Mouse (Mus musculus) left cerebral cortex, adult 2 months (tissue): ENCODE data around the gene Ilk. TPM values are rescaled to one million over a fixed set of nuclear protein-coding genes. Genes with fewer than 3 reads are reported as not detected.
"Not testable (repeated sequence)": the region's sequence is repeated elsewhere in the genome, so short reads cannot be mapped to it uniquely, and the experiment has no call there.

ENCODE experiments used
- DNase-seq, 2 experiments: peaks; one replicate each; pipeline ENCODE4 v3.0.0; 2021 to 2022; ENCODE audit warnings: low spot score in 2 of 2, mixed read lengths in 1 of 2; ENCODE audit errors: extremely low spot score in 1 of 2
- H3K27ac ChIP-seq: fragments of 200-600 bp; 2 replicates; pipeline ENCODE4 v1.8.1; 2022
- H3K4me3 ChIP-seq: fragments of 200-600 bp; 2 replicates; pipeline ENCODE4 v1.8.1; 2022
- CTCF ChIP-seq: fragments of 200-600 bp; IDR thresholded peaks from 2 replicates; pipeline ENCODE4 v1.8.1; 2022; ENCODE audit warnings: antibody characterized with exemption, mild to moderate bottlenecking, moderate library complexity
- intact Hi-C: fragments of 180-260 bp; cut with DNase I; formaldehyde crosslinking; loops from one replicate; pipeline ENCODE4 v1.15.1; 2025
- total RNA-seq, 2 experiments: library from RNA; stranded (reverse); gene quantifications; 2 replicates each; pipeline ENCODE4 v1.2.3; 2021

Gene Ilk
- total RNA-seq, 2 experiments from 2014 or later = 67.4 to 73.5 TPM

- no peak for TF ChIP-seq CTCF
- DNase-seq = no peak
- no peak overlapping the region for H3K4me3 ChIP-seq
- no peak overlapping the region for H3K27ac ChIP-seq
- intact Hi-C loops = loop anchor here (5.0 to 10.0 kb wide), 2 partner anchors 93 to 330 kb away; partner anchors contain the start of genes Arfip2, Cnga4, Fam160a2 and Gm45799
Observed at GRCm38 (mm10) chr7:105734826-105735225, 1.6 kb upstream of the Ilk start.

- H3K4me3 ChIP-seq = peak overlapping the region; percentile 99
- intact Hi-C loops = loop anchor here (5.0 to 10.0 kb wide), 2 partner anchors 93 to 331 kb away; partner anchors contain the start of genes Arfip2, Cnga4, Fam160a2 and Gm45799
- peak overlapping the region; percentile 90; the same call in 1 of the 2 replicates for H3K27ac ChIP-seq
- DNase-seq = not testable (repeated sequence)
Observed at GRCm38 (mm10) chr7:105735464-105735863, 928 bp upstream of the Ilk start.

GRCm38 (mm10) chr7:105736911-105737521, 624 bp downstream of the Ilk start, which contains the start of gene Rrp8:
Rrp8 (minus strand) TSS chr7:105737385.
- peak within 1 kb of the TSS; percentile 94 for H3K27ac ChIP-seq
- peak in 1 of 2 experiments; percentile 38 for DNase-seq
- TF ChIP-seq CTCF = no peak
- intact Hi-C loops = loop anchor here (1.0 to 10.0 kb wide), 3 partner anchors 74 to 332 kb away; partner anchors contain the start of genes Arfip2, Cnga4, Fam160a2 and Gm45799
- H3K4me3 ChIP-seq = peak within 1 kb of the TSS; percentile 99

GRCm38 (mm10) chr7:105737648-105738047, 1.3 kb downstream of the Ilk start:
- Histone ChIP-seq H3K27ac (no peak overlapping the region; the same call in 1 of the 2 replicates), H3K4me3 (peak overlapping the region; percentile 99)
- intact Hi-C loops = loop anchor here (5.0 to 10.0 kb wide), 2 partner anchors 95 to 333 kb away; partner anchors contain the start of genes Arfip2, Cnga4, Fam160a2 and Gm45799
- no peak for DNase-seq
- TF ChIP-seq CTCF = no peak

GRCm38 (mm10) chr7:105738286-105738685, 1.9 kb downstream of the Ilk start:
- intact Hi-C loops = loop anchor here (5.0 to 10.0 kb wide), 2 partner anchors 96 to 333 kb away; partner anchors contain the start of genes Arfip2, Cnga4, Fam160a2 and Gm45799
- Histone ChIP-seq H3K27ac (no peak overlapping the region), H3K4me3 (no peak overlapping the region)
- DNase-seq = no peak
- TF ChIP-seq CTCF = no peak

- no peak for TF ChIP-seq CTCF
- DNase-seq = peak in 1 of 2 experiments; percentile 10
- intact Hi-C loops = loop anchor here (5.0 to 10.0 kb wide), 2 partner anchors 97 to 334 kb away; partner anchors contain the start of genes Arfip2, Cnga4, Fam160a2 and Gm45799
- H3K4me3 ChIP-seq = no peak overlapping the region
- H3K27ac ChIP-seq = no peak overlapping the region
Observed at GRCm38 (mm10) chr7:105738948-105739347, 2.6 kb downstream of the Ilk start.

GRCm38 (mm10) chr7:105740089-105740795, 3.9 kb downstream of the Ilk start:
- no peak for TF ChIP-seq CTCF
- Histone ChIP-seq H3K4me3 (no peak overlapping the region), H3K27ac (no peak overlapping the region)
- DNase-seq = no peak
- intact Hi-C loops = no loop called here

- intact Hi-C loops = no loop called here
- no peak overlapping the region for H3K4me3 ChIP-seq
- no peak for TF ChIP-seq CTCF
- no peak overlapping the region for H3K27ac ChIP-seq
- no peak for DNase-seq
Observed at GRCm38 (mm10) chr7:105740851-105741250, 4.5 kb downstream of the Ilk start.

GRCm38 (mm10) chr7:105741978-105742377, 5.6 kb downstream of the Ilk start:
- no peak for DNase-seq
- H3K4me3 ChIP-seq = no peak overlapping the region
- no peak overlapping the region for H3K27ac ChIP-seq
- intact Hi-C loops = no loop called here
- no peak for TF ChIP-seq CTCF

- intact Hi-C loops, H3K4me3 ChIP-seq, DNase-seq, H3K27ac ChIP-seq: not testable (repeated sequence)
Observed at GRCm38 (mm10) chr7:105742539-105743215, 6.3 kb downstream of the Ilk start.

GRCm38 (mm10) chr7:105743246-105743925, 7.0 kb downstream of the Ilk start:
- peak overlapping the region; percentile 84 for H3K27ac ChIP-seq
- H3K4me3 ChIP-seq = peak overlapping the region; percentile 72
- intact Hi-C loops, DNase-seq: not testable (repeated sequence)
